Mouse (Mus musculus): ENCODE data around the gene Foxi1. TPM values are rescaled to one million over a fixed set of nuclear protein-coding genes. Genes with fewer than 3 reads are reported as not detected.

Gene Foxi1
- not detected in 2 replicates for polyA plus RNA-seq (2015; fragmentation: Nextera tagmentation; extraction: Ambion mirVana)

DNA sequence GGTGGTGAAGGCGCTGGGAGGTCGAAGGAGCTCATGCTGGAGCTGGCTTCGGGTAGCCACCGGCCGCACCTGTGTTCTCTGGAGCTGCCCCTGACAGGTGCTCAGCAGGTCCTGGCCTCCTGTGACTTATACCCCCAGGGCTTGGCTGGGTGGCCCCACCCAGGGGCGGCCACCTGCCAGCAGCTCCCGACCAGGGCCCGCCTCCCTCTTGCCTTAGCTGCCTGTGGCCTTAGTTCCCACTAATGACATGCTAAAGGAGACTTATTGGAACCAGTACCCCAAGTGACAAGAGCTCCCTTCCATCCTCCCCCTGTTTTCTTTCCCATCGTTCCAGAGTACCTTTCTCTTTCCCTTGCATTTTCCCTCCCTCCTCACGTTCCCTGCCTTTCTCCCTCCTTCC is at the start of gene Foxi1:
TSS of gene Foxi1 (minus strand) at position 101 of the 400 bp plus-strand sequence.
- Histone ChIP-seq H3K9ac (ENCODE audit: low read length) (no peak within 1 kb of the TSS), H3K4me3 (ENCODE audit: low read depth, low read length) (no peak within 1 kb of the TSS), H3K4me2 (replicated peaks; ENCODE audit: low read depth) (no peak within 1 kb of the TSS), H3K4me1 (replicated peaks; ENCODE audit: control insufficient read depth, insufficient read depth) (no peaks in the 10 kb centered on the region), H3K27ac (replicated peaks) (no peak within 1 kb of the TSS), H3K27me3 (ENCODE audit: control insufficient read depth, insufficient read depth, low read length) (no peaks in the 10 kb centered on the region), H3K36me3 (ENCODE audit: control insufficient read depth, insufficient read depth, low read length) (no peaks in the 10 kb centered on the region), H3K9me3 (ENCODE audit: control insufficient read depth, low read length) (no peaks in the 10 kb centered on the region)
- TF ChIP-seq CTCF (IDR thresholded peaks at IDR 0.05; ENCODE audit: low read depth) (no peak), EP300 (optimal IDR thresholded peaks at IDR 0.05) (no peak)
- 67% methylated on average over 10 of the region's 10 CpGs for WGBS
- DNase-seq (ENCODE audit: low spot score) (no peak), ATAC-seq (ENCODE audit: low FRiP score, low TSS enrichment) (no peak)

DNA sequence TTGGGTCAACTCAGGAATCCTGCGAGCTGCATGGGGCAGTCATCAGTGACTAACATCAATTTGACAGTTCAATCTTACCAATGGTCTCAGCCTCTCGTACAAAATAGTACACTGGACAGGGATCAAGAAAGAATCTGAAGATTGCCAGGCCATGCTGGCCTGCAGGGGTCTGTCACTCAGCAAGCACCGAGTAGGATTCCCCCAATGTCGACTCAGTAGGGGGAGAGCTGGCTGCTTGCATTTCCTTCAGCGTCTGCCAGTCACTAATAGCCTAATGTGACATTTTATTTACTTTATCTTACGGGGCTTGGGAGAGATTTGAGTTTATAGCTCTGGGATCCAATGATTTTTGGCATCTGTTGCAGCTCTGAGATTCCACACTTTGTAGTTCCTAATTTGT is 35.1 kb upstream of the Foxi1 start:
- Histone ChIP-seq H3K4me3 (ENCODE audit: low read depth, low read length) (no peak overlapping the region), H3K4me1 (replicated peaks; ENCODE audit: control insufficient read depth, insufficient read depth) (no peaks in the 10 kb centered on the region), H3K4me2 (replicated peaks; ENCODE audit: low read depth) (no peak overlapping the region), H3K36me3 (ENCODE audit: control insufficient read depth, insufficient read depth, low read length) (no peaks in the 10 kb centered on the region), H3K9me3 (ENCODE audit: control insufficient read depth, low read length) (no peaks in the 10 kb centered on the region), H3K9ac (ENCODE audit: low read length) (no peak overlapping the region), H3K27me3 (ENCODE audit: control insufficient read depth, insufficient read depth, low read length) (no peaks in the 10 kb centered on the region), H3K27ac (replicated peaks) (no peak overlapping the region)
- DNase-seq (ENCODE audit: low spot score) (no peak), ATAC-seq (ENCODE audit: low FRiP score, low TSS enrichment) (no peak)
- 29% methylated on average over 6 of the region's 6 CpGs for WGBS
- TF ChIP-seq CTCF (IDR thresholded peaks at IDR 0.05; ENCODE audit: low read depth) = no peak
- TF ChIP-seq EP300 (optimal IDR thresholded peaks at IDR 0.05) = no peak

- ATAC-seq (ENCODE audit: low FRiP score, low TSS enrichment) (no peak), DNase-seq (ENCODE audit: low spot score) (no peak)
- Histone ChIP-seq H3K27me3 (ENCODE audit: control insufficient read depth, insufficient read depth, low read length) (no peaks in the 10 kb centered on the region), H3K4me3 (ENCODE audit: low read depth, low read length) (no peak overlapping the region), H3K9ac (ENCODE audit: low read length) (no peak overlapping the region), H3K4me2 (replicated peaks; ENCODE audit: low read depth) (no peak overlapping the region), H3K9me3 (ENCODE audit: control insufficient read depth, low read length) (no peaks in the 10 kb centered on the region), H3K27ac (replicated peaks) (no peak overlapping the region), H3K4me1 (replicated peaks; ENCODE audit: control insufficient read depth, insufficient read depth) (no peaks in the 10 kb centered on the region), H3K36me3 (ENCODE audit: control insufficient read depth, insufficient read depth, low read length) (no peaks in the 10 kb centered on the region)
- TF ChIP-seq CTCF (IDR thresholded peaks at IDR 0.05; ENCODE audit: low read depth) = no peak
- TF ChIP-seq EP300 (optimal IDR thresholded peaks at IDR 0.05) = no peak
- WGBS = 97% methylated on average over 1 of the region's 1 CpGs
These were observed 32.4 kb upstream of the Foxi1 start for GRCm38 (mm10) chr11:34240252-34240651.

GRCm38 (mm10) chr11:34239691-34240090 is 31.8 kb upstream of the Foxi1 start:
- Histone ChIP-seq H3K36me3 (ENCODE audit: control insufficient read depth, insufficient read depth, low read length) (no peaks in the 10 kb centered on the region), H3K27me3 (ENCODE audit: control insufficient read depth, insufficient read depth, low read length) (no peaks in the 10 kb centered on the region)
- no peak for ATAC-seq (ENCODE audit: low FRiP score, low TSS enrichment)

GRCm38 (mm10) chr11:34236885-34237284 is 29.0 kb upstream of the Foxi1 start:
- ATAC-seq (ENCODE audit: low FRiP score, low TSS enrichment) = no peak
- 85% methylated on average over 6 of the region's 6 CpGs for WGBS
- Histone ChIP-seq H3K27me3 (ENCODE audit: control insufficient read depth, insufficient read depth, low read length) (no peaks in the 10 kb centered on the region), H3K4me3 (ENCODE audit: low read depth, low read length) (no peak overlapping the region), H3K9me3 (ENCODE audit: control insufficient read depth, low read length) (no peaks in the 10 kb centered on the region), H3K36me3 (ENCODE audit: control insufficient read depth, insufficient read depth, low read length) (no peaks in the 10 kb centered on the region), H3K4me1 (replicated peaks; ENCODE audit: control insufficient read depth, insufficient read depth) (no peaks in the 10 kb centered on the region), H3K27ac (replicated peaks) (no peak overlapping the region), H3K9ac (ENCODE audit: low read length) (no peak overlapping the region), H3K4me2 (replicated peaks; ENCODE audit: low read depth) (no peak overlapping the region)
- TF ChIP-seq EP300 (optimal IDR thresholded peaks at IDR 0.05) = no peak
- no peak for TF ChIP-seq CTCF (IDR thresholded peaks at IDR 0.05; ENCODE audit: low read depth)
- no peak for DNase-seq (ENCODE audit: low spot score)

More at GRCm38 (mm10) chr11:34239691-34240090, 31.8 kb upstream of the Foxi1 start:
- Histone ChIP-seq H3K4me3 (ENCODE audit: low read depth, low read length) (no peak overlapping the region), H3K4me2 (replicated peaks; ENCODE audit: low read depth) (no peak overlapping the region), H3K9me3 (ENCODE audit: control insufficient read depth, low read length) (no peaks in the 10 kb centered on the region), H3K27ac (replicated peaks) (no peak overlapping the region), H3K4me1 (replicated peaks; ENCODE audit: control insufficient read depth, insufficient read depth) (no peaks in the 10 kb centered on the region), H3K9ac (ENCODE audit: low read length) (no peak overlapping the region)
- no peak for DNase-seq (ENCODE audit: low spot score)
- TF ChIP-seq EP300 (optimal IDR thresholded peaks at IDR 0.05) (no peak), CTCF (IDR thresholded peaks at IDR 0.05; ENCODE audit: low read depth) (no peak)
- 79% methylated on average over 2 of the region's 2 CpGs for WGBS

DNA sequence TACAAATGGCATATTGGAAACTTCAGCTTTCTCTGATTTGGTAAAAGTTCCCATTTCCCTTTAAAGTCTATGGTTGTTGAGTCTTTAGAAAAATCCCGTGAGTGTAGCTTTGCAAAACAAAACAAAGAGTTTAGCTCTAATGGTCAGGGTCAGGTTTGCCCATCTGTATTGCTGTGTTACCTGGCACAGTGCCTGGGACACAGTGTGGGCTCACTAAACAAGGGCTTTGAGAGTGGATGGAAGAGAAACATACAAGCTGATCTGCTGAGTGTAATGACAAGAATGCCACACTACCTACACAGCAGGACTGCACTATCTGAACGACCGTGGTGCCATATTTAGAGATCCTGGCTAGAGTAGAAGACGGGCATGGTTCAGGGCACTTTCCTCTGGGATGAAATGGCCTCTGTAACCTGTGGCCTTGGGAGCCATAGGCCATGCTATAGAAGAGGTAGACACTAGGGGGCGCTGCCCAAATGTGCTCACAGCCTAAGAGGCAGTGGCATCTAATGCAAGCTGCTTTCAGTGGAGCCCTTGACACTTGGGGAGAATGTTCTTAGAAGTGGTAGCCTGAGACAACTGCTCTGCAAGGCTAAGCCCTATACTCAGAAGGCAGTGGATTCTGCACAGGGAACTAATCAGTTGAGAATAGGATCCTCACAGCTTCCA is 28.3 kb upstream of the Foxi1 start:
- Histone ChIP-seq H3K9ac (ENCODE audit: low read length) (no peak overlapping the region), H3K4me3 (ENCODE audit: low read depth, low read length) (no peak overlapping the region), H3K27me3 (ENCODE audit: control insufficient read depth, insufficient read depth, low read length) (no peaks in the 10 kb centered on the region), H3K27ac (replicated peaks) (no peak overlapping the region), H3K4me2 (replicated peaks; ENCODE audit: low read depth) (no peak overlapping the region), H3K36me3 (ENCODE audit: control insufficient read depth, insufficient read depth, low read length) (no peaks in the 10 kb centered on the region), H3K9me3 (ENCODE audit: control insufficient read depth, low read length) (no peaks in the 10 kb centered on the region), H3K4me1 (replicated peaks; ENCODE audit: control insufficient read depth, insufficient read depth) (no peaks in the 10 kb centered on the region)
- WGBS = 42% methylated on average over 5 of the region's 5 CpGs
- DNase-seq (ENCODE audit: low spot score) (no peak), ATAC-seq (ENCODE audit: low FRiP score, low TSS enrichment) (no peak)
- no peak for TF ChIP-seq EP300 (optimal IDR thresholded peaks at IDR 0.05)
- TF ChIP-seq CTCF (IDR thresholded peaks at IDR 0.05; ENCODE audit: low read depth) = peak; percentile 66

All from stomach, postnatal 0 days (tissue).